Mouse (Mus musculus): ENCODE results near the gene Uhrf1. TPM values are rescaled to one million over a fixed set of nuclear protein-coding genes. Genes with fewer than 3 reads are reported as not detected.

Uhrf1 gene
- polyA plus RNA-seq, 1 experiment from 2014 or later = 110 TPM

GRCm38 (mm10) chr17:56275842-56276480 is 27.2 kb upstream of the Uhrf1 start:
- H3K27ac ChIP-seq (replicated peaks) = peak overlapping the region; percentile 86
- peak overlapping the region; percentile 50 for H3K9ac ChIP-seq
- H3K4me1 ChIP-seq = peaks cover 43% of the 10 kb centered on the region
- peaks cover 37% of the 10 kb centered on the region for H3K36me3 ChIP-seq
- no peaks in the 10 kb centered on the region for H3K27me3 ChIP-seq
- H3K4me3 ChIP-seq (replicated peaks) = peak overlapping the region; percentile 53
- ATAC-seq (ENCODE audit: insufficient number of reproducible peaks, low FRiP score, low TSS enrichment, low read depth) = no peak
- H3K4me2 ChIP-seq (replicated peaks) = peak overlapping the region; percentile 56
- WGBS = 22% methylated on average over 5 of the region's 5 CpGs
- no peaks in the 10 kb centered on the region for H3K9me3 ChIP-seq (replicated peaks)

GRCm38 (mm10) chr17:56276643-56277566 is 26.2 kb upstream of the Uhrf1 start, which contains the start of gene Ticam1:
Gene Ticam1 (minus strand): TSS chr17:56276786.
- H3K36me3 ChIP-seq = peaks cover 37% of the 10 kb centered on the region
- H3K4me2 ChIP-seq (replicated peaks) = peak within 1 kb of the TSS; percentile 56
- H3K9ac ChIP-seq = peak within 1 kb of the TSS; percentile 50
- H3K4me1 ChIP-seq = peaks cover 50% of the 10 kb centered on the region
- H3K27ac ChIP-seq (replicated peaks) = peak within 1 kb of the TSS; percentile 86
- H3K9me3 ChIP-seq (replicated peaks) = no peaks in the 10 kb centered on the region
- H3K27me3 ChIP-seq = no peaks in the 10 kb centered on the region
- H3K4me3 ChIP-seq (replicated peaks) = peak within 1 kb of the TSS; percentile 53
- ATAC-seq (ENCODE audit: insufficient number of reproducible peaks, low FRiP score, low TSS enrichment, low read depth) = peak; percentile 92
- 3% methylated on average over 21 of the region's 21 CpGs for WGBS

GRCm38 (mm10) chr17:56277567-56277893 is 25.6 kb upstream of the Uhrf1 start:
- Histone ChIP-seq H3K27ac (replicated peaks) (peak overlapping the region; percentile 86), H3K9ac (no peak overlapping the region), H3K9me3 (replicated peaks) (no peaks in the 10 kb centered on the region), H3K4me1 (peaks cover 50% of the 10 kb centered on the region), H3K27me3 (no peaks in the 10 kb centered on the region), H3K4me2 (replicated peaks) (peak overlapping the region; percentile 56), H3K4me3 (replicated peaks) (0 out of 2 replicates have a peak overlapping the region, but pooled peaks have one; percentile 53), H3K36me3 (peaks cover 33% of the 10 kb centered on the region)
- no peak for ATAC-seq (ENCODE audit: insufficient number of reproducible peaks, low FRiP score, low TSS enrichment, low read depth)
- WGBS = 38% methylated on average over 2 of the region's 2 CpGs

- H3K9me3 ChIP-seq (replicated peaks) = no peaks in the 10 kb centered on the region
- H3K4me2 ChIP-seq (replicated peaks) = no peak overlapping the region
- ATAC-seq (ENCODE audit: insufficient number of reproducible peaks, low FRiP score, low TSS enrichment, low read depth) = no peak
- no peak overlapping the region for H3K4me3 ChIP-seq (replicated peaks)
- peak overlapping the region; percentile 86; the same call in 1 of the 2 replicates for H3K27ac ChIP-seq (replicated peaks)
- WGBS = 90% methylated on average over 5 of the region's 5 CpGs
- peaks cover 45% of the 10 kb centered on the region for H3K4me1 ChIP-seq
- no peak overlapping the region for H3K9ac ChIP-seq
- H3K36me3 ChIP-seq = peaks cover 39% of the 10 kb centered on the region
- H3K27me3 ChIP-seq = no peaks in the 10 kb centered on the region
These were observed 24.8 kb upstream of the Uhrf1 start for GRCm38 (mm10) chr17:56278340-56278739.

- peaks cover 33% of the 10 kb centered on the region for H3K4me1 ChIP-seq
- H3K9ac ChIP-seq = no peak overlapping the region
- no peak for ATAC-seq (ENCODE audit: insufficient number of reproducible peaks, low FRiP score, low TSS enrichment, low read depth)
- peaks cover 49% of the 10 kb centered on the region for H3K36me3 ChIP-seq
- 81% methylated on average over 12 of the region's 12 CpGs for WGBS
- H3K27ac ChIP-seq (replicated peaks) = no peak overlapping the region; the same call in 1 of the 2 replicates
- no peak overlapping the region for H3K4me2 ChIP-seq (replicated peaks)
- no peaks in the 10 kb centered on the region for H3K27me3 ChIP-seq
- no peaks in the 10 kb centered on the region for H3K9me3 ChIP-seq (replicated peaks)
- no peak overlapping the region for H3K4me3 ChIP-seq (replicated peaks)
These were observed 23.5 kb upstream of the Uhrf1 start for GRCm38 (mm10) chr17:56279481-56280155.

- no peak overlapping the region for H3K4me2 ChIP-seq (replicated peaks)
- H3K4me1 ChIP-seq = peaks cover 29% of the 10 kb centered on the region
- no peak overlapping the region for H3K4me3 ChIP-seq (replicated peaks)
- H3K9me3 ChIP-seq (replicated peaks) = no peaks in the 10 kb centered on the region
- no peaks in the 10 kb centered on the region for H3K27me3 ChIP-seq
- H3K36me3 ChIP-seq = peaks cover 65% of the 10 kb centered on the region
- 86% methylated on average over 12 of the region's 12 CpGs for WGBS
- H3K27ac ChIP-seq (replicated peaks) = peak overlapping the region; percentile 39; the same call in 1 of the 2 replicates
- no peak overlapping the region for H3K9ac ChIP-seq
- ATAC-seq (ENCODE audit: insufficient number of reproducible peaks, low FRiP score, low TSS enrichment, low read depth) = no peak
These were observed 21.9 kb upstream of the Uhrf1 start for GRCm38 (mm10) chr17:56281193-56281592.

- 77% methylated on average over 4 of the region's 4 CpGs for WGBS
- Histone ChIP-seq H3K4me2 (replicated peaks) (no peak overlapping the region), H3K9me3 (replicated peaks) (no peaks in the 10 kb centered on the region), H3K4me1 (peaks cover 27% of the 10 kb centered on the region), H3K9ac (no peak overlapping the region), H3K36me3 (peaks cover 75% of the 10 kb centered on the region), H3K27me3 (no peaks in the 10 kb centered on the region), H3K27ac (replicated peaks) (no peak overlapping the region), H3K4me3 (replicated peaks) (no peak overlapping the region)
- ATAC-seq (ENCODE audit: insufficient number of reproducible peaks, low FRiP score, low TSS enrichment, low read depth) = no peak
These were observed 20.3 kb upstream of the Uhrf1 start for GRCm38 (mm10) chr17:56282802-56283201.

GRCm38 (mm10) chr17:56283316-56283715 is 19.8 kb upstream of the Uhrf1 start:
- WGBS = 87% methylated on average over 8 of the region's 8 CpGs
- H3K9ac ChIP-seq = no peak overlapping the region
- H3K4me2 ChIP-seq (replicated peaks) = no peak overlapping the region
- no peak overlapping the region for H3K27ac ChIP-seq (replicated peaks)
- no peak overlapping the region for H3K4me3 ChIP-seq (replicated peaks)
- H3K4me1 ChIP-seq = peaks cover 29% of the 10 kb centered on the region
- peaks cover 74% of the 10 kb centered on the region for H3K36me3 ChIP-seq
- H3K9me3 ChIP-seq (replicated peaks) = no peaks in the 10 kb centered on the region
- H3K27me3 ChIP-seq = no peaks in the 10 kb centered on the region
- ATAC-seq (ENCODE audit: insufficient number of reproducible peaks, low FRiP score, low TSS enrichment, low read depth) = no peak

GRCm38 (mm10) chr17:56285995-56286394 is 17.1 kb upstream of the Uhrf1 start:
- Histone ChIP-seq H3K27me3 (no peaks in the 10 kb centered on the region), H3K27ac (replicated peaks) (no peak overlapping the region), H3K4me3 (replicated peaks) (no peak overlapping the region), H3K4me1 (peaks cover 40% of the 10 kb centered on the region), H3K4me2 (replicated peaks) (no peak overlapping the region), H3K9ac (no peak overlapping the region), H3K9me3 (replicated peaks) (no peaks in the 10 kb centered on the region), H3K36me3 (peaks cover 55% of the 10 kb centered on the region)
- ATAC-seq (ENCODE audit: insufficient number of reproducible peaks, low FRiP score, low TSS enrichment, low read depth) = no peak
- WGBS = 92% methylated on average over 11 of the region's 11 CpGs

GRCm38 (mm10) chr17:56287830-56288229 is 15.3 kb upstream of the Uhrf1 start:
- Histone ChIP-seq H3K4me1 (peaks cover 43% of the 10 kb centered on the region), H3K4me2 (replicated peaks) (no peak overlapping the region), H3K9ac (0 out of 2 replicates have a peak overlapping the region, but pooled peaks have one; percentile 0), H3K4me3 (replicated peaks) (0 out of 2 replicates have a peak overlapping the region, but pooled peaks have one; percentile 9), H3K27ac (replicated peaks) (peak overlapping the region; percentile 40), H3K36me3 (peaks cover 41% of the 10 kb centered on the region), H3K27me3 (no peaks in the 10 kb centered on the region), H3K9me3 (replicated peaks) (no peaks in the 10 kb centered on the region)
- ATAC-seq (ENCODE audit: insufficient number of reproducible peaks, low FRiP score, low TSS enrichment, low read depth) = no peak
- WGBS = 58% methylated on average over 3 of the region's 3 CpGs

- Histone ChIP-seq H3K9ac (no peak overlapping the region), H3K4me3 (replicated peaks) (peak overlapping the region; percentile 54), H3K4me1 (peaks cover 43% of the 10 kb centered on the region), H3K27me3 (no peaks in the 10 kb centered on the region), H3K27ac (replicated peaks) (peak overlapping the region; percentile 97), H3K4me2 (replicated peaks) (peak overlapping the region; percentile 75), H3K9me3 (replicated peaks) (no peaks in the 10 kb centered on the region), H3K36me3 (peaks cover 33% of the 10 kb centered on the region)
- 27% methylated on average over 3 of the region's 3 CpGs for WGBS
- no peak for ATAC-seq (ENCODE audit: insufficient number of reproducible peaks, low FRiP score, low TSS enrichment, low read depth)
These were observed 14.3 kb upstream of the Uhrf1 start for GRCm38 (mm10) chr17:56288866-56289265.

All from embryonic facial prominence, embryonic 15.5 days (tissue).